Mouse (Mus musculus): ENCODE results near the gene Tubb4b. TPM values are rescaled to one million over a fixed set of nuclear protein-coding genes. Genes with fewer than 3 reads are reported as not detected.
"Not testable (repeated sequence)": the region's sequence is repeated elsewhere in the genome, so short reads cannot be mapped to it uniquely, and the experiment has no call there.

Gene Tubb4b
- polyA plus RNA-seq, 1 experiment, result 647 TPM

- Histone ChIP-seq H3K4me3 (replicated peaks; ENCODE audit: insufficient read depth, low read depth, low read length) (no peak overlapping the region), H3K27me3 (ENCODE audit: control insufficient read depth, insufficient read depth, low read length) (no peaks in the 10 kb centered on the region), H3K4me1 (ENCODE audit: control insufficient read depth, insufficient read depth, low read length) (no peaks in the 10 kb centered on the region; the same call in none of the 2 replicates), H3K27ac (ENCODE audit: insufficient read depth, low read length) (no peak overlapping the region)
- TF ChIP-seq POLR2A (IDR thresholded peaks at IDR 0.05; ENCODE audit: borderline replicate concordance, insufficient read depth, low read length) (no peak), CTCF (IDR thresholded peaks at IDR 0.05; ENCODE audit: borderline replicate concordance, insufficient read depth, low read depth, low read length) (peak; percentile 45; the same call in 1 of the 2 replicates)
- 65% methylated on average over 2 of the region's 2 CpGs for WGBS
- no peak for DNase-seq
Measured at GRCm38 (mm10) chr2:25258887-25259286, 34.4 kb upstream of the Tubb4b start.

- not testable (repeated sequence) for H3K27ac ChIP-seq (ENCODE audit: insufficient read depth, low read length); H3K4me3 ChIP-seq (replicated peaks; ENCODE audit: insufficient read depth, low read depth, low read length); DNase-seq; H3K27me3 ChIP-seq (ENCODE audit: control insufficient read depth, insufficient read depth, low read length); H3K4me1 ChIP-seq (ENCODE audit: control insufficient read depth, insufficient read depth, low read length)
- 88% methylated on average over 5 of the region's 5 CpGs for WGBS
Measured at GRCm38 (mm10) chr2:25257250-25257649, 32.7 kb upstream of the Tubb4b start.

- WGBS, result 39% methylated on average over 12 of the region's 12 CpGs
- H3K4me1 ChIP-seq (ENCODE audit: control insufficient read depth, insufficient read depth, low read length); H3K27ac ChIP-seq (ENCODE audit: insufficient read depth, low read length); H3K27me3 ChIP-seq (ENCODE audit: control insufficient read depth, insufficient read depth, low read length): not testable (repeated sequence)
- peak; percentile 28; the same call in 1 of the 2 replicates for TF ChIP-seq CTCF (IDR thresholded peaks at IDR 0.05; ENCODE audit: borderline replicate concordance, insufficient read depth, low read depth, low read length)
- peak overlapping the region; percentile 71 for H3K4me3 ChIP-seq (replicated peaks; ENCODE audit: insufficient read depth, low read depth, low read length)
- peak in 1 of 2 experiments; percentile 59 for DNase-seq
Measured at GRCm38 (mm10) chr2:25256443-25257109, 32.1 kb upstream of the Tubb4b start.

- Histone ChIP-seq H3K27ac (ENCODE audit: insufficient read depth, low read length) (peak within 1 kb of the TSS; percentile 74), H3K4me1 (ENCODE audit: control insufficient read depth, insufficient read depth, low read length) (no peaks in the 10 kb centered on the region; the same call in none of the 2 replicates), H3K4me3 (replicated peaks; ENCODE audit: insufficient read depth, low read depth, low read length) (peak within 1 kb of the TSS; percentile 71), H3K27me3 (ENCODE audit: control insufficient read depth, insufficient read depth, low read length) (no peaks in the 10 kb centered on the region)
- DNase-seq, result peak; percentile 87 to 91
- under 1% methylated on average over 39 of the region's 39 CpGs for WGBS
- TF ChIP-seq POLR2A (IDR thresholded peaks at IDR 0.05; ENCODE audit: borderline replicate concordance, insufficient read depth, low read length), result peak; percentile 66; the same call in 1 of the 2 replicates
- no peak for TF ChIP-seq CTCF (IDR thresholded peaks at IDR 0.05; ENCODE audit: borderline replicate concordance, insufficient read depth, low read depth, low read length)
Measured at GRCm38 (mm10) chr2:25255284-25255779, 30.8 kb upstream of the Tubb4b start, which contains the start of gene Tmem203. Tmem203 (plus strand) TSS chr2:25255439.

GRCm38 (mm10) chr2:25252331-25252730 is 27.8 kb upstream of the Tubb4b start:
- H3K4me1 ChIP-seq (ENCODE audit: control insufficient read depth, insufficient read depth, low read length), result no peaks in the 10 kb centered on the region; the same call in none of the 2 replicates
- TF ChIP-seq CTCF (IDR thresholded peaks at IDR 0.05; ENCODE audit: borderline replicate concordance, insufficient read depth, low read depth, low read length), result peak; percentile 45; the same call in 1 of the 2 replicates
- no peak for TF ChIP-seq POLR2A (IDR thresholded peaks at IDR 0.05; ENCODE audit: borderline replicate concordance, insufficient read depth, low read length)
- no peak overlapping the region for H3K4me3 ChIP-seq (replicated peaks; ENCODE audit: insufficient read depth, low read depth, low read length)
- H3K27ac ChIP-seq (ENCODE audit: insufficient read depth, low read length), result no peak overlapping the region
- 83% methylated on average over 1 of the region's 1 CpGs for WGBS
- DNase-seq, result no peak
- no peaks in the 10 kb centered on the region for H3K27me3 ChIP-seq (ENCODE audit: control insufficient read depth, insufficient read depth, low read length)

- H3K27ac ChIP-seq (ENCODE audit: insufficient read depth, low read length), result peak within 1 kb of the TSS; percentile 62
- no peaks in the 10 kb centered on the region for H3K27me3 ChIP-seq (ENCODE audit: control insufficient read depth, insufficient read depth, low read length)
- TF ChIP-seq POLR2A (IDR thresholded peaks at IDR 0.05; ENCODE audit: borderline replicate concordance, insufficient read depth, low read length) (no peak), CTCF (IDR thresholded peaks at IDR 0.05; ENCODE audit: borderline replicate concordance, insufficient read depth, low read depth, low read length) (no peak)
- H3K4me1 ChIP-seq (ENCODE audit: control insufficient read depth, insufficient read depth, low read length), result peaks cover 40% of the 10 kb centered on the region
- WGBS, result 48% methylated on average over 10 of the region's 10 CpGs
- H3K4me3 ChIP-seq (replicated peaks; ENCODE audit: insufficient read depth, low read depth, low read length), result no peak within 1 kb of the TSS
- peak; percentile 45 to 65 for DNase-seq
Measured at GRCm38 (mm10) chr2:25246183-25247072, 21.9 kb upstream of the Tubb4b start, which contains the start of gene AL732309.1. AL732309.1 (minus strand) TSS chr2:25246863.

- no peak for TF ChIP-seq POLR2A (IDR thresholded peaks at IDR 0.05; ENCODE audit: borderline replicate concordance, insufficient read depth, low read length)
- no peak for TF ChIP-seq CTCF (IDR thresholded peaks at IDR 0.05; ENCODE audit: borderline replicate concordance, insufficient read depth, low read depth, low read length)
- no peak for DNase-seq
- H3K4me3 ChIP-seq (replicated peaks; ENCODE audit: insufficient read depth, low read depth, low read length), result peak overlapping the region; percentile 12
- peak overlapping the region; percentile 24; the same call in 1 of the 2 replicates for H3K27ac ChIP-seq (ENCODE audit: insufficient read depth, low read length)
- peaks cover 49% of the 10 kb centered on the region for H3K4me1 ChIP-seq (ENCODE audit: control insufficient read depth, insufficient read depth, low read length)
- 73% methylated on average over 4 of the region's 4 CpGs for WGBS
- no peaks in the 10 kb centered on the region for H3K27me3 ChIP-seq (ENCODE audit: control insufficient read depth, insufficient read depth, low read length)
Measured at GRCm38 (mm10) chr2:25244144-25244543, 19.6 kb upstream of the Tubb4b start.

All from cerebellum, adult 2 months (tissue).